Mouse (Mus musculus) liver, embryonic 16.5 days (tissue): ENCODE measurements around the gene Ap2b1. TPM values are rescaled to one million over a fixed set of nuclear protein-coding genes. Genes with fewer than 3 reads are reported as not detected.
A peak's percentile ranks its signal among the peaks of the same experiment; 100 is the strongest.

ENCODE experiments used
- ATAC-seq: fragments of 200-750 bp; cut with Nextera tagmentation; 2 replicates; pipeline ENCODE4 v1.8.0; 2017; ENCODE audit warnings: low read depth, mild to moderate bottlenecking, moderate number of reproducible peaks, moderate library complexity
- H3K27ac ChIP-seq: fragments of 300-500 bp; sonication (generic); 2 replicates; pipeline ENCODE4 v1.5.1; 2014; ENCODE audit warnings: mild to moderate bottlenecking, low read length
- H3K27me3 ChIP-seq: fragments of 300-500 bp; sonication (generic); 2 replicates; pipeline ENCODE4 v1.6.1; 2014; ENCODE audit warnings: low read depth, low read length, mixed read lengths; ENCODE audit not compliant: control insufficient read depth, insufficient read depth
- H3K36me3 ChIP-seq: fragments of 300-500 bp; sonication (generic); 2 replicates; pipeline ENCODE4 v1.6.1; 2014; ENCODE audit warnings: mild to moderate bottlenecking; ENCODE audit not compliant: control insufficient read depth, insufficient read depth
- H3K4me1 ChIP-seq: fragments of 300-500 bp; sonication (generic); 2 replicates; pipeline ENCODE4 v1.6.1; 2014; ENCODE audit warnings: low read depth, low read length, mixed read lengths; ENCODE audit not compliant: control insufficient read depth
- H3K4me2 ChIP-seq: fragments of 300-500 bp; sonication (generic); 2 replicates; pipeline ENCODE4 v1.6.1; 2014; ENCODE audit warnings: low read depth, low read length, mixed read lengths
- H3K4me3 ChIP-seq: fragments of 300-500 bp; sonication (generic); 2 replicates; pipeline ENCODE4 v1.5.1; 2014; ENCODE audit warnings: low read depth, mild to moderate bottlenecking, low read length
- H3K9ac ChIP-seq: fragments of 300-500 bp; sonication (generic); 2 replicates; pipeline ENCODE4 v1.6.1; 2014; ENCODE audit warnings: low read depth, low read length
- H3K9me3 ChIP-seq: fragments of 300-500 bp; sonication (generic); replicated peaks from 2 replicates; pipeline ENCODE4 v1.6.1; 2016; ENCODE audit warnings: low read length; ENCODE audit not compliant: control insufficient read depth
- WGBS: fragments of 180-500 bp; shearing (Covaris S2); extraction: QIAGEN DNeasy Blood & Tissue Kit; methylation state at CpG from one replicate; pipeline ENCODE4 v1.1.7; 2014; ENCODE audit not compliant: insufficient replicate concordance; 5-methylcytosine and 5-hydroxymethylcytosine counted together
- polyA plus RNA-seq: library from polyadenylated mRNA; unstranded; fragments of >200 nt; fragmentation: Nextera tagmentation; extraction: Ambion mirVana; gene quantifications from 2 replicates; pipeline ENCODE4 v1.2.1, GENCODE M21; 2015

Ap2b1 gene
- polyA plus RNA-seq, 1 experiment from 2014 or later: 21.7 TPM

- Histone ChIP-seq H3K27me3 (no peaks in the 10 kb centered on the region), H3K36me3 (peaks cover under 1% of the 10 kb centered on the region; the same call in 1 of the 2 replicates), H3K4me3 (no peak overlapping the region), H3K4me1 (no peaks in the 10 kb centered on the region), H3K9ac (no peak overlapping the region), H3K27ac (no peak overlapping the region), H3K9me3 (no peaks in the 10 kb centered on the region), H3K4me2 (no peak overlapping the region)
- WGBS: 67% methylated on average over 3 of the region's 3 CpGs
- ATAC-seq: no peak
Measured at GRCm38 (mm10) chr11:83357421-83357820, 58.6 kb downstream of the Ap2b1 start.

- Histone ChIP-seq H3K36me3 (peaks cover 12% of the 10 kb centered on the region; the same call in 1 of the 2 replicates), H3K9ac (no peak overlapping the region), H3K27ac (no peak overlapping the region), H3K9me3 (no peaks in the 10 kb centered on the region), H3K4me1 (no peaks in the 10 kb centered on the region), H3K4me2 (no peak overlapping the region), H3K4me3 (no peak overlapping the region), H3K27me3 (no peaks in the 10 kb centered on the region)
- ATAC-seq: no peak
- 90% methylated on average over 6 of the region's 6 CpGs for WGBS
Measured at GRCm38 (mm10) chr11:83364656-83365055, 65.8 kb downstream of the Ap2b1 start.

- peaks cover 18% of the 10 kb centered on the region for H3K36me3 ChIP-seq
- H3K9me3 ChIP-seq: no peaks in the 10 kb centered on the region
- 85% methylated on average over 4 of the region's 4 CpGs for WGBS
- H3K9ac ChIP-seq: no peak overlapping the region
- no peak overlapping the region for H3K27ac ChIP-seq
- no peaks in the 10 kb centered on the region for H3K27me3 ChIP-seq
- no peak for ATAC-seq
- H3K4me2 ChIP-seq: no peak overlapping the region
- H3K4me1 ChIP-seq: no peaks in the 10 kb centered on the region
- no peak overlapping the region for H3K4me3 ChIP-seq
Measured at GRCm38 (mm10) chr11:83371267-83371666, 72.4 kb downstream of the Ap2b1 start.

GRCm38 (mm10) chr11:83379745-83380341 is 81.0 kb downstream of the Ap2b1 start:
- WGBS: 42% methylated on average over 7 of the region's 7 CpGs
- no peak overlapping the region for H3K4me3 ChIP-seq
- no peaks in the 10 kb centered on the region for H3K36me3 ChIP-seq
- no peaks in the 10 kb centered on the region for H3K9me3 ChIP-seq
- no peak overlapping the region; the same call in 1 of the 2 replicates for H3K27ac ChIP-seq
- ATAC-seq: peak; percentile 32; the same call in 1 of the 2 replicates
- no peak overlapping the region for H3K4me2 ChIP-seq
- H3K4me1 ChIP-seq: peaks cover 2% of the 10 kb centered on the region
- H3K9ac ChIP-seq: no peak overlapping the region
- no peaks in the 10 kb centered on the region for H3K27me3 ChIP-seq

- H3K4me2 ChIP-seq: no peak overlapping the region
- H3K4me1 ChIP-seq: peaks cover 2% of the 10 kb centered on the region
- no peaks in the 10 kb centered on the region for H3K9me3 ChIP-seq
- H3K36me3 ChIP-seq: no peaks in the 10 kb centered on the region
- H3K4me3 ChIP-seq: no peak overlapping the region
- no peak for ATAC-seq
- 80% methylated on average over 9 of the region's 9 CpGs for WGBS
- H3K27ac ChIP-seq: no peak overlapping the region
- H3K9ac ChIP-seq: no peak overlapping the region
- H3K27me3 ChIP-seq: no peaks in the 10 kb centered on the region
Measured at GRCm38 (mm10) chr11:83382876-83383531, 84.2 kb downstream of the Ap2b1 start.

DNA sequence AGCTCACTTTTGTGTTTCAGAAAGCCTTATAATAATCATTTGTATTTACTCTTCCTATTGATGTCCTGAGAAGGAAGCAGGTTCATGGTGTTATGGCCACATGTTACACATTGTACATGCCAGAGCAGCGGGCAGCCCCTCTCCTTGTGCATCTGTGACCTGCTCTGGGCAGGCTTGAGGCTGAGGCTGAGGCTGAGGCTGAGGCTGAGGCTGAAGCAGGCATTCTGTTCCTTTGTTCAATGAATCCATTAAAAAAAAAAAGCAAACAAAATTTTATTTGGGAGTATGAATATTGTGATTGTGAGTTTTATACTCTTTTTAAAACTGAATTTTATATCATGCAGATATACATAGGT is 84.7 kb downstream of the Ap2b1 start:
- Histone ChIP-seq H3K4me2 (no peak overlapping the region), H3K4me1 (peaks cover 2% of the 10 kb centered on the region), H3K36me3 (no peaks in the 10 kb centered on the region), H3K27ac (no peak overlapping the region), H3K9ac (no peak overlapping the region), H3K27me3 (no peaks in the 10 kb centered on the region), H3K9me3 (no peaks in the 10 kb centered on the region), H3K4me3 (no peak overlapping the region)
- 84% methylated on average over 1 of the region's 1 CpGs for WGBS
- ATAC-seq: no peak

- Histone ChIP-seq H3K4me1 (no peaks in the 10 kb centered on the region), H3K36me3 (peaks cover 7% of the 10 kb centered on the region), H3K27me3 (no peaks in the 10 kb centered on the region), H3K9me3 (no peaks in the 10 kb centered on the region), H3K4me2 (no peak overlapping the region), H3K27ac (no peak overlapping the region), H3K9ac (no peak overlapping the region), H3K4me3 (no peak overlapping the region)
- 86% methylated on average over 4 of the region's 4 CpGs for WGBS
- no peak for ATAC-seq
Measured at GRCm38 (mm10) chr11:83393062-83393461, 94.2 kb downstream of the Ap2b1 start.

GRCm38 (mm10) chr11:83394802-83395439 is 96.1 kb downstream of the Ap2b1 start:
- Histone ChIP-seq H3K4me1 (no peaks in the 10 kb centered on the region), H3K9me3 (no peaks in the 10 kb centered on the region), H3K36me3 (peaks cover 7% of the 10 kb centered on the region), H3K27me3 (no peaks in the 10 kb centered on the region), H3K9ac (no peak overlapping the region), H3K4me3 (no peak overlapping the region), H3K4me2 (no peak overlapping the region), H3K27ac (no peak overlapping the region)
- WGBS: 66% methylated on average over 6 of the region's 6 CpGs
- no peak for ATAC-seq

- no peaks in the 10 kb centered on the region for H3K27me3 ChIP-seq
- H3K4me2 ChIP-seq: no peak overlapping the region
- H3K36me3 ChIP-seq: peaks cover 8% of the 10 kb centered on the region; the same call in 1 of the 2 replicates
- no peaks in the 10 kb centered on the region for H3K4me1 ChIP-seq
- no peak overlapping the region for H3K27ac ChIP-seq
- H3K9ac ChIP-seq: no peak overlapping the region
- no peak overlapping the region for H3K4me3 ChIP-seq
- WGBS: 79% methylated on average over 7 of the region's 7 CpGs
- H3K9me3 ChIP-seq: no peaks in the 10 kb centered on the region
- ATAC-seq: no peak
Measured at GRCm38 (mm10) chr11:83397626-83398025, 98.8 kb downstream of the Ap2b1 start.
